Mouse (Mus musculus): ENCODE results near the gene Kcp. TPM values are rescaled to one million over a fixed set of nuclear protein-coding genes. Genes with fewer than 3 reads are reported as not detected.

Kcp gene
- 1.1 TPM for polyA plus RNA-seq (2015; fragmentation: Illumina TruSeq; extraction: RNeasy Lipid Tissue Mini Kit (QIAGEN cat#74804); ENCODE audit: low read depth, low replicate concordance)

DNA sequence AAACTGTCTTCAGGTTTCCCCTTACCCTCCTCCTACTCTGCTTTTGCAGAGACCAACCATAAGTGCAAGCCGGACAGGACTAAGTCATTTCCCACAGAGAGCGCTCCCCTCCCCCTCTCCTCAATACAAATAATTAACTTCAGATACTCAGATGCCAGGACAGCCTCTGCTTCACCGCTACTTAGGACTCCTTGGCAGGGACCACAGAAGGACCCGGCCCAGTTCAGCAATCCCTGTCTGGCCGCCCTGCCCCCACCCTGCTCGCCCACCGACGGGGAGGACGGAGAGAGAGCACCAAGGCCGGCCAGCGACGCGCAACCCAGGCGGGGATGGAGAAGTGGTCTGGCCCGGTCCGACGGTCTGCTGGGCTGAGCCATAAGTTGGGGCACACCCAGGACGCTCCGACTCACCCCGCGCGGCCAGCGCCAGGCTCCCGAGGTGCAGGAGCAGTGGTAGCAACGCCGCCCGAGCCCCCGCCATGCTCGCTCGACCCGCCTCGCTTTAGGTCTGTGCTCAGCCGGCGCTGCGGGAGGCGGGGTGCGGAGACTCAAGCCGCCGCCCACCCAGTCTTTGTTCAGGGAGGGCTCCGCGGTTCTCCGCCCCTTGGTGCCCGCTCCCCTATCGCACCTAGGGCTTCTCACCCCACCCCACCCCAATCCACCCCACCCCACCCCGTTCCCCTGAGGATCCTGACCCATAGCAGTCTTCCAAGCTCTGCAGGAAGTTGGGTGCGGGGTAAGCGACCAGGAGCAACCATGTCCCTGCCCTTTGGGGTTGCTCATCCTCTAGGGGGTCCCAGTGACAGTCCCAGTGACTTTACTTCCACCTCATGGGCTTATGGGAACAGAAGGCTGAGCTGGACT lies at the start of gene Kcp:
Kcp (minus strand) TSS at position 506 of the 863 bp plus-strand sequence.

DNA sequence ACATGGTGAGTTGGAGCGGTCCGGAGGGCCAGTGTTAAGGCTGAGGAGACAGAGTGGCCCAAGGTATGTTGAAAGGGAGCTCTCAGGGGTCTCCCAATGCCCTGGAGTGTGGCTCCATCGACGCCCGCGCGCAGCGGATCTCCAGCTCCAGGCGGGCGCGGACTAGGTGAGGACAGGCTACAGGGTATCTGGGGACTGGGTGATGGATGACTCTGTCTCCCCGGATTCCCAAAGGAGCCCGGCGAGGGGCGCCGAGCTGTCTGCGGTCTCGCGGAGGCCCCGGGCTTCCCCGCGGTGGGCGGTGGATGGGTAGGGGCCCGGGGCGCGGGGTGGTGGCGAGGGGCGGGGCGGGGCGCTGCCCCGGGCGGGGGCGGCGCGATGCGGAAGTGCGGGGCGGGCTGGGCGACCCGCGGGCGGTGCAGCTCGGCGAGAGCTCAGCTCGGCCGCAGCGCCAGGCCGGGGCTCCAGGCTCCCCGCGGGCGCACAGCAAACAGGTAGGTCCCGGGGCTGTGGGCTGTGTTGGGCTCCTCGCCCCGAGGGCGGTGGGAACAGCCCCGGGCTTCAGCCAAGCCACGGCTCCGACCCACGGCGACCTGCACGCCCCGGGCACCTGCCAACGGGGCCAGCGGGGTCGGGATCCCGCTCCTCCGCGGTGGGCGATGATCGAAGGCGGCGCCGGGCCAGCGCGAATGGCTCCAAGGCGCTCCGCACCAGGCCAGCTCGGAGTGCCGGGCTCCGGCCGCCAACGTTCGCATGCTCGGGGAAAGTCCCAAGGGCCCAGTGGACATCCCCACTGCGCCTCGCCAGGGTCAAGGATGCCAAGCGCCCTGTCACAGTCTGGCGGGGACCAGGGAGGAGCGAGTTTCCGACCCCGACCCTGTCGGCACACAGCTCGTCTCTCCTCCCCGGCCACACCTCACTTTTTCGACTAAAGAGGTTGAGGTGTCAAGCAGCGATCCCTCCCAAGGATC lies 18.8 kb upstream of the Kcp start, which contains the start of gene Irf5:
Irf5 (plus strand) TSS at position 345 of the 971 bp plus-strand sequence.

DNA sequence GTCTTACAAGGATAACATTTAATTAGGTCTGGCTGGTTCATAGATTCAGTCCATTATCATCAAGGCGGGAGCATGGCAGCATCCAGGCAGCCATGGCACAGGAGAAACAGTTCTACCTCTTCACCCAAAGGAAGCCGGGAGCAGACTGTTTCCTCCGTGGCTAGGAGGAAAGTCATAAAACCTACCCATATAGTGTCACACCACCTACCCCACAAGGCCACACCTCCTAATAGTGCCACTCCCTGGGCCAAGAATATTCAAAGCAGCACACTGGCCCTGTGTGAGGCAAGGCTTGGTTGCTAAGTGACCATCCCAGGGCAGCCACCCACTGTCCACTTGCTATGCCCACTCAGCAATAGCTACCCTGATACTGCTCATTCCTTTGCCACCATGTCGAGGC lies 36.6 kb downstream of the Kcp start, which contains the start of gene Atp6v1fnb:
Atp6v1fnb (plus strand) TSS at position 301 of the 400 bp plus-strand sequence.

DNA sequence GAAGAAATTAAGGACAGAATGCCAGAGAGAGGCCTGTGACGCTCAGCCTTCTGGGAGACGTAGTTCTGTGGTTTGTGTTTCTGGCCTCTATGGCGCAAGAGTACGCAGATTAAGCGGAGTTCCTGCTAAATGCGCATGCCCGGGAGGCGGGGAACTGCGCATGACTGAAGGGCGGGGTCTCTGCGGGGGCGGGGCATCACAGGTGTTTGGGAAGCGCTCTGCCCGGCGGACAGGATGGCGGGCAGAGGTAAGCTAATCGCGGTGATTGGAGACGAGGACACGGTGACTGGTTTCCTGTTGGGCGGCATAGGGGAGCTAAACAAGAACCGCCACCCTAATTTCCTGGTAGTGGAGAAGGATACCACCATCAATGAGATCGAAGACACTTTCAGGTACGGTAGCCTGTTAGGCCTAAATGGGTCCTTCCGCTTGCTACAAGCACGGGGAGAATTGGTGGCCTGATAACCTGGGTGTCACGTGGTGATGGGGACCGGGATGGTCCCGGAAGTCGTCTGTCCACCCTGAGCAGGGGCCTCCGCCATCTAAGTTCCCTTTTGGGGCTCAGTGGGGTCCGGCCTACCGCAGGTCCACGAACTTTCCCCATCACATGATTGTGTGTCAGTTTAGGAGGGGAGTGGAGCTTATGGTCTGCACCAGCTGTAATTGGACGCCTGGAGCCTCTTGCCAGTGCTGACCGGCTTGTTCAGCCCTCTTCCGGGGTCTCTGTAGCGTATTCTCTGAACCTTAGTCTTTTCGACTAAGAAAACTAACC lies 40.0 kb downstream of the Kcp start, which contains the start of gene Atp6v1f:
Atp6v1f (plus strand) TSS at position 136 of the 772 bp plus-strand sequence.

DNA sequence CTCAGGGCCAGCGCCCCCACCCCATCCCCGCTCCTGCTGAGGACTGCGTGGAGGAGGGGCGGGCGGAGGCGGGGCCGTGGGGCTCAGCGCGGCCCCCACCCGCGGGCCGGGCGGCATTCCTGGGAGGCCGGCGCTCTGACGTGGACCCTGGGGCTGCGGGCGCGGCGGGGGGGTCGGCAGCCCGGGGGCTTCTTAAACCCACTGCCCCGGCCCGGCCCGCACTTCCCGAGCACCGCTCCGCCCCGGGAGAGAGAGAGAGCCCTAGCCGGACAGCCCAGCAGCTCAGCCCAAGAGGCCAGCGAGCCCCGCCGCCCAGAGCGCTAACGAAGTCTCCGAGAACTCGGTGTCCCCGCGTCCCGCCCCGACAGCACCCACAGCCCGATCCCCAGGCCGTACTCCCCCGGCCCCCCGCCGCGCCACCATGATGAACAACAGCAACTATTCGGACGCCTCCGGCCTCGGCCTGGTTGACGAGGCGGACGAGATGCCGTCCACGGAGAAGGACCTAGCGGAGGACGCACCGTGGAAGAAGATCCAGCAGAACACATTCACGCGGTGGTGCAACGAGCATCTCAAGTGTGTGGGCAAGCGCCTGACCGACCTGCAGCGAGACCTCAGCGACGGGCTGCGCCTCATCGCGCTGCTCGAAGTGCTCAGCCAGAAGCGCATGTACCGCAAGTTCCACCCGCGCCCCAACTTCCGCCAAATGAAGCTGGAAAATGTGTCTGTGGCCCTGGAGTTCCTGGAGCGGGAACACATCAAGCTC lies 74.5 kb downstream of the Kcp start, which contains the start of gene Flnc:
Flnc (plus strand) TSS at position 219 of the 766 bp plus-strand sequence.

Other genes starting within 250 kb of the Kcp start
- 14.4 TPM for gene Hilpda, start 235.5 kb downstream of the Kcp start, polyA plus RNA-seq (2015; fragmentation: Illumina TruSeq; extraction: RNeasy Lipid Tissue Mini Kit (QIAGEN cat#74804); ENCODE audit: low read depth, low replicate concordance)
- 1.3 TPM for gene Fam71f2, start 228.4 kb downstream of the Kcp start, polyA plus RNA-seq (2015; fragmentation: Illumina TruSeq; extraction: RNeasy Lipid Tissue Mini Kit (QIAGEN cat#74804); ENCODE audit: low read depth, low replicate concordance)
- not detected for gene Fam71f1, start 188.8 kb downstream of the Kcp start, polyA plus RNA-seq (2015; fragmentation: Illumina TruSeq; extraction: RNeasy Lipid Tissue Mini Kit (QIAGEN cat#74804); ENCODE audit: low read depth, low replicate concordance)
- 81.0 TPM for gene Calu, start 159.9 kb downstream of the Kcp start, polyA plus RNA-seq (2015; fragmentation: Illumina TruSeq; extraction: RNeasy Lipid Tissue Mini Kit (QIAGEN cat#74804); ENCODE audit: low read depth, low replicate concordance)
- not detected for gene Opn1sw, start 119.5 kb downstream of the Kcp start, polyA plus RNA-seq (2015; fragmentation: Illumina TruSeq; extraction: RNeasy Lipid Tissue Mini Kit (QIAGEN cat#74804); ENCODE audit: low read depth, low replicate concordance)
- 123 TPM for gene Ccdc136, start 111.6 kb downstream of the Kcp start, polyA plus RNA-seq (2015; fragmentation: Illumina TruSeq; extraction: RNeasy Lipid Tissue Mini Kit (QIAGEN cat#74804); ENCODE audit: low read depth, low replicate concordance)
- 0.92 TPM for gene Flnc, start 74.7 kb downstream of the Kcp start, polyA plus RNA-seq (2015; fragmentation: Illumina TruSeq; extraction: RNeasy Lipid Tissue Mini Kit (QIAGEN cat#74804); ENCODE audit: low read depth, low replicate concordance)
- gene Atp6v1f, start 40.2 kb downstream of the Kcp start, polyA plus RNA-seq (2015; fragmentation: Illumina TruSeq; extraction: RNeasy Lipid Tissue Mini Kit (QIAGEN cat#74804); ENCODE audit: low read depth, low replicate concordance), result 398 TPM
- gene Atp6v1fnb, start 36.5 kb downstream of the Kcp start, polyA plus RNA-seq (2015; fragmentation: Illumina TruSeq; extraction: RNeasy Lipid Tissue Mini Kit (QIAGEN cat#74804); ENCODE audit: low read depth, low replicate concordance), result not detected
- gene Irf5, start 18.7 kb upstream of the Kcp start, polyA plus RNA-seq (2015; fragmentation: Illumina TruSeq; extraction: RNeasy Lipid Tissue Mini Kit (QIAGEN cat#74804); ENCODE audit: low read depth, low replicate concordance), result 3.2 TPM
- 52.1 TPM for gene Tnpo3, start 101.9 kb upstream of the Kcp start, polyA plus RNA-seq (2015; fragmentation: Illumina TruSeq; extraction: RNeasy Lipid Tissue Mini Kit (QIAGEN cat#74804); ENCODE audit: low read depth, low replicate concordance)
- gene Tspan33, start 186.3 kb upstream of the Kcp start, polyA plus RNA-seq (2015; fragmentation: Illumina TruSeq; extraction: RNeasy Lipid Tissue Mini Kit (QIAGEN cat#74804); ENCODE audit: low read depth, low replicate concordance), result 24.5 TPM
- gene Smo, start 227.6 kb upstream of the Kcp start, polyA plus RNA-seq (2015; fragmentation: Illumina TruSeq; extraction: RNeasy Lipid Tissue Mini Kit (QIAGEN cat#74804); ENCODE audit: low read depth, low replicate concordance), result 9.9 TPM